Mouse (Mus musculus) neutrophil, adult 5-6 weeks (primary cell): ENCODE data around the gene 9530003J23Rik. TPM values are rescaled to one million over a fixed set of nuclear protein-coding genes. Genes with fewer than 3 reads are reported as not detected.
"Not testable (repeated sequence)": the region's sequence is repeated elsewhere in the genome, so short reads cannot be mapped to it uniquely, and the experiment has no call there.

Experiments used
- ATAC-seq: fragments of 151-379, 151-347 bp; 2 replicates; pipeline ENCODE4 v1.8.0; 2017; ENCODE audit warnings: mild to moderate bottlenecking, moderate TSS enrichment; ENCODE audit not compliant: insufficient number of reproducible peaks, poor library complexity, low FRiP score, severe bottlenecking; ENCODE audit errors: extremely low read depth
- total RNA-seq: library from RNA; stranded (forward); fragments of 200-1000 nt; gene quantifications from 2 replicates; pipeline ENCODE4 v1.2.3, GENCODE M21; 2017

Gene 9530003J23Rik
- total RNA-seq, 1 experiment from 2014 or later = not detected

- ATAC-seq = no peak
Measured at GRCm38 (mm10) chr10:117234825-117235224, 3.7 kb downstream of the 9530003J23Rik start.

GRCm38 (mm10) chr10:117229826-117230225 lies 8.7 kb downstream of the 9530003J23Rik start:
- ATAC-seq = peak; percentile 10; the same call in 1 of the 2 replicates

GRCm38 (mm10) chr10:117226002-117226401 lies 12.5 kb downstream of the 9530003J23Rik start:
- ATAC-seq = no peak

GRCm38 (mm10) chr10:117225094-117225493 lies 13.4 kb downstream of the 9530003J23Rik start:
- ATAC-seq = no peak

GRCm38 (mm10) chr10:117224102-117224990 lies 14.2 kb downstream of the 9530003J23Rik start, which contains the start of gene Yeats4:
Gene Yeats4, minus strand, starts transcription at chr10:117224507.
- peak; percentile 89 for ATAC-seq

- ATAC-seq = no peak
Measured at GRCm38 (mm10) chr10:117223758-117224101, 14.8 kb downstream of the 9530003J23Rik start.

- no peak for ATAC-seq
Measured at GRCm38 (mm10) chr10:117222821-117223220, 15.7 kb downstream of the 9530003J23Rik start.

- no peak for ATAC-seq
Measured at GRCm38 (mm10) chr10:117218351-117218750, 20.2 kb downstream of the 9530003J23Rik start.

GRCm38 (mm10) chr10:117217246-117217840 lies 21.2 kb downstream of the 9530003J23Rik start:
- ATAC-seq = no peak

- ATAC-seq = peak; percentile 51
Measured at GRCm38 (mm10) chr10:117216793-117217192, 21.7 kb downstream of the 9530003J23Rik start.

- peak; percentile 92 for ATAC-seq
Measured at GRCm38 (mm10) chr10:117216132-117216495, 22.4 kb downstream of the 9530003J23Rik start.

- peak; percentile 46 for ATAC-seq
Measured at GRCm38 (mm10) chr10:117215409-117216131, 22.9 kb downstream of the 9530003J23Rik start.

- ATAC-seq = no peak
Measured at GRCm38 (mm10) chr10:117211023-117211422, 27.5 kb downstream of the 9530003J23Rik start.

- peak; percentile 67 for ATAC-seq
Measured at GRCm38 (mm10) chr10:117209469-117209938, 29.0 kb downstream of the 9530003J23Rik start.

GRCm38 (mm10) chr10:117208787-117209186 lies 29.7 kb downstream of the 9530003J23Rik start:
- not testable (repeated sequence) for ATAC-seq

GRCm38 (mm10) chr10:117208221-117208620 lies 30.3 kb downstream of the 9530003J23Rik start:
- no peak for ATAC-seq

- no peak for ATAC-seq
Measured at GRCm38 (mm10) chr10:117206070-117206469, 32.4 kb downstream of the 9530003J23Rik start.

GRCm38 (mm10) chr10:117203558-117203981 lies 34.9 kb downstream of the 9530003J23Rik start:
- no peak for ATAC-seq

- no peak for ATAC-seq
Measured at GRCm38 (mm10) chr10:117202981-117203557, 35.4 kb downstream of the 9530003J23Rik start.
